Mouse (Mus musculus) retina, embryonic 14.5 days (tissue): ENCODE results near the gene Pif1.

ENCODE experiments used
- DNase-seq: peaks from one replicate; pipeline ENCODE4 v3.0.0-alpha.2; 2015; ENCODE audit warnings: low spot score

Gene Pif1

GRCm38 (mm10) chr9:65598765-65599249, 11.8 kb downstream of the Pif1 start:
- peak; percentile 77 for DNase-seq

GRCm38 (mm10) chr9:65600951-65601350, 14.0 kb downstream of the Pif1 start:
- no peak for DNase-seq

- DNase-seq = peak; percentile 64
These were observed 16.6 kb downstream of the Pif1 start for GRCm38 (mm10) chr9:65603401-65604102.

- DNase-seq = peak; percentile 99
These were observed 18.6 kb downstream of the Pif1 start for GRCm38 (mm10) chr9:65605471-65606136.

- no peak for DNase-seq
These were observed 19.6 kb downstream of the Pif1 start for GRCm38 (mm10) chr9:65606321-65607109.

- no peak for DNase-seq
These were observed 20.2 kb downstream of the Pif1 start for GRCm38 (mm10) chr9:65607120-65607519.

- no peak for DNase-seq
These were observed 25.1 kb downstream of the Pif1 start for GRCm38 (mm10) chr9:65611969-65612486.

- DNase-seq = no peak
These were observed 26.1 kb downstream of the Pif1 start for GRCm38 (mm10) chr9:65613098-65613497.

- DNase-seq = no peak
These were observed 32.4 kb downstream of the Pif1 start for GRCm38 (mm10) chr9:65619311-65619710.

GRCm38 (mm10) chr9:65621196-65621595, 34.2 kb downstream of the Pif1 start:
- DNase-seq = no peak

- DNase-seq = no peak
These were observed 34.7 kb downstream of the Pif1 start for GRCm38 (mm10) chr9:65621666-65622065.

- DNase-seq = no peak
These were observed 35.9 kb downstream of the Pif1 start for GRCm38 (mm10) chr9:65622826-65623225.

GRCm38 (mm10) chr9:65624266-65624665, 37.3 kb downstream of the Pif1 start:
- DNase-seq = no peak

GRCm38 (mm10) chr9:65629025-65629766, 42.2 kb downstream of the Pif1 start, which contains the start of gene Rbpms2:
Gene Rbpms2 (plus strand): TSS chr9:65629648.
- peak; percentile 65 for DNase-seq

- DNase-seq = peak; percentile 57
These were observed 43.0 kb downstream of the Pif1 start for GRCm38 (mm10) chr9:65629767-65630630.

- DNase-seq = peak; percentile 61
These were observed 43.8 kb downstream of the Pif1 start for GRCm38 (mm10) chr9:65630631-65631353.

GRCm38 (mm10) chr9:65631354-65632021, 44.5 kb downstream of the Pif1 start:
- no peak for DNase-seq

GRCm38 (mm10) chr9:65635766-65636165, 48.8 kb downstream of the Pif1 start:
- DNase-seq = no peak

GRCm38 (mm10) chr9:65636926-65637325, 50.0 kb downstream of the Pif1 start:
- DNase-seq = no peak
